Mouse (Mus musculus): ENCODE measurements around the gene Brpf1. TPM values are rescaled to one million over a fixed set of nuclear protein-coding genes. Genes with fewer than 3 reads are reported as not detected.

Brpf1 gene
- total RNA-seq, 2 experiments from 2014 or later: 9.9 to 10.7 TPM

GRCm38 (mm10) chr6:113344321-113344720 is 37.4 kb downstream of the Brpf1 start:
- peak; percentile 74 for DNase-seq
- intact Hi-C loops (cut with DNase I; ENCODE audit: low total_unique reads): no loop called here

- intact Hi-C loops (cut with DNase I; ENCODE audit: low total_unique reads): no loop called here
- DNase-seq: no peak
Measured at GRCm38 (mm10) chr6:113346897-113347296, 40.0 kb downstream of the Brpf1 start.

- DNase-seq: no peak
- intact Hi-C loops (cut with DNase I; ENCODE audit: low total_unique reads): no loop called here
Measured at GRCm38 (mm10) chr6:113350538-113350937, 43.6 kb downstream of the Brpf1 start.

GRCm38 (mm10) chr6:113351161-113351560 is 44.2 kb downstream of the Brpf1 start:
- no peak for DNase-seq
- intact Hi-C loops (cut with DNase I; ENCODE audit: low total_unique reads): no loop called here

- intact Hi-C loops (cut with DNase I; ENCODE audit: low total_unique reads): no loop called here
Measured at GRCm38 (mm10) chr6:113351653-113352052, 44.7 kb downstream of the Brpf1 start.

GRCm38 (mm10) chr6:113352820-113353219 is 45.9 kb downstream of the Brpf1 start:
- DNase-seq: no peak
- intact Hi-C loops (cut with DNase I; ENCODE audit: low total_unique reads): no loop called here

More at GRCm38 (mm10) chr6:113351653-113352052, 44.7 kb downstream of the Brpf1 start:
- no peak for DNase-seq

GRCm38 (mm10) chr6:113353696-113354095 is 46.8 kb downstream of the Brpf1 start:
- intact Hi-C loops (cut with DNase I; ENCODE audit: low total_unique reads): no loop called here
- DNase-seq: no peak

- no peak for DNase-seq
- intact Hi-C loops (cut with DNase I; ENCODE audit: low total_unique reads): no loop called here
Measured at GRCm38 (mm10) chr6:113361476-113361875, 54.5 kb downstream of the Brpf1 start.

- intact Hi-C loops (cut with DNase I; ENCODE audit: low total_unique reads): no loop called here
- no peak for DNase-seq
Measured at GRCm38 (mm10) chr6:113362241-113362640, 55.3 kb downstream of the Brpf1 start.

GRCm38 (mm10) chr6:113364518-113365135 is 57.7 kb downstream of the Brpf1 start:
- intact Hi-C loops (cut with DNase I; ENCODE audit: low total_unique reads): no loop called here
- no peak for DNase-seq

GRCm38 (mm10) chr6:113366639-113367038 is 59.7 kb downstream of the Brpf1 start:
- DNase-seq: no peak
- intact Hi-C loops (cut with DNase I; ENCODE audit: low total_unique reads): no loop called here

GRCm38 (mm10) chr6:113367574-113367973 is 60.6 kb downstream of the Brpf1 start:
- intact Hi-C loops (cut with DNase I; ENCODE audit: low total_unique reads): no loop called here
- DNase-seq: no peak

GRCm38 (mm10) chr6:113368124-113368523 is 61.2 kb downstream of the Brpf1 start:
- no peak for DNase-seq
- intact Hi-C loops (cut with DNase I; ENCODE audit: low total_unique reads): no loop called here

- intact Hi-C loops (cut with DNase I; ENCODE audit: low total_unique reads): no loop called here
- no peak for DNase-seq
Measured at GRCm38 (mm10) chr6:113368577-113368976, 61.6 kb downstream of the Brpf1 start.

GRCm38 (mm10) chr6:113370194-113370929 is 63.4 kb downstream of the Brpf1 start:
- no peak for DNase-seq
- intact Hi-C loops (cut with DNase I; ENCODE audit: low total_unique reads): no loop called here

- intact Hi-C loops (cut with DNase I; ENCODE audit: low total_unique reads): no loop called here
- DNase-seq: no peak
Measured at GRCm38 (mm10) chr6:113373491-113373890, 66.6 kb downstream of the Brpf1 start.

Other genes with a start within 250 kb of the Brpf1 start
- gene Setd5, start 229.8 kb upstream of the Brpf1 start, total RNA-seq (2021): 10 to 100 TPM; 36.4 to 41.2 TPM
- gene Lhfpl4, start 111.8 kb upstream of the Brpf1 start, total RNA-seq (2021): under 1 TPM; 0.44 to 0.62 TPM
- gene Mtmr14, start 69.3 kb upstream of the Brpf1 start, total RNA-seq (2021): 10 to 100 TPM; 13.2 to 15.6 TPM
- gene Cpne9, start 24.8 kb upstream of the Brpf1 start, total RNA-seq (2021): under 1 TPM in 1 of 2 experiments, not detected in 1; 0.14 TPM
- gene Ogg1, start 19.8 kb downstream of the Brpf1 start, total RNA-seq (2021): 1 to 10 TPM; 5.1 to 6.8 TPM
- gene Camk1, start 36.8 kb downstream of the Brpf1 start, total RNA-seq (2021): 10 to 100 TPM; 28.7 to 31.9 TPM
- gene Tada3, start 70.7 kb downstream of the Brpf1 start, total RNA-seq (2021): 10 to 100 TPM; 14.4 to 15.8 TPM
- 10 to 100 TPM; 66.6 to 66.9 TPM for gene Arpc4, start 71.0 kb downstream of the Brpf1 start, total RNA-seq (2021)
- gene Ttll3, start 82.1 kb downstream of the Brpf1 start, total RNA-seq (2021): 1 to 10 TPM; 1.3 TPM
- gene Rpusd3, start 112.2 kb downstream of the Brpf1 start, total RNA-seq (2021): 10 to 100 TPM; 11.1 to 13.3 TPM
- 1 to 10 TPM in 1 of 2 experiments, under 1 TPM in 1; 0.51 to 2.7 TPM for gene Cidec, start 128.6 kb downstream of the Brpf1 start, total RNA-seq (2021)
- 10 to 100 TPM; 28.6 to 32.4 TPM for gene Jagn1, start 135.4 kb downstream of the Brpf1 start, total RNA-seq (2021)
- under 1 TPM; 0.31 to 0.49 TPM for gene Il17re, start 151.3 kb downstream of the Brpf1 start, total RNA-seq (2021)
- gene Il17rc, start 164.3 kb downstream of the Brpf1 start, total RNA-seq (2021): 1 to 10 TPM; 6.8 TPM
- gene Creld1, start 176.2 kb downstream of the Brpf1 start, total RNA-seq (2021): 10 to 100 TPM; 37.1 to 39.6 TPM
- under 1 TPM; 0.11 to 0.12 TPM for gene Prrt3, start 194.8 kb downstream of the Brpf1 start, total RNA-seq (2021)
- gene Emc3, start 224.5 kb downstream of the Brpf1 start, total RNA-seq (2021): 10 to 100 TPM; 56.2 to 61.0 TPM
- gene Fancd2, start 224.5 kb downstream of the Brpf1 start, total RNA-seq (2021): 1 to 10 TPM; 1.3 to 1.8 TPM

Measured in gastrocnemius, postnatal 14 days (tissue).